Mouse (Mus musculus) intestine, embryonic 16.5 days (tissue): Measurements from ENCODE around the gene Slc7a11. TPM values are rescaled to one million over a fixed set of nuclear protein-coding genes. Genes with fewer than 3 reads are reported as not detected.

Experiments used
- ATAC-seq: fragments of 200-750 bp; cut with Nextera tagmentation; 2 replicates; pipeline ENCODE4 v1.8.0; 2017; ENCODE audit warnings: moderate TSS enrichment, moderate library complexity
- H3K27ac ChIP-seq: fragments of 300-500 bp; sonication (generic); 2 replicates; pipeline ENCODE4 v1.5.1; 2014; ENCODE audit warnings: mild to moderate bottlenecking, low read length
- H3K27me3 ChIP-seq: fragments of 300-500 bp; sonication (generic); replicated peaks from 2 replicates; pipeline ENCODE4 v1.6.1; 2014; ENCODE audit warnings: low read length, control low read depth, mixed read lengths; ENCODE audit not compliant: control insufficient read depth, insufficient read depth
- H3K36me3 ChIP-seq: fragments of 300-500 bp; sonication (generic); 2 replicates; pipeline ENCODE4 v1.6.1; 2014; ENCODE audit warnings: low read length, control low read depth; ENCODE audit not compliant: control insufficient read depth, insufficient read depth
- H3K4me1 ChIP-seq: fragments of 300-500 bp; sonication (generic); 2 replicates; pipeline ENCODE4 v1.6.1; 2014; ENCODE audit warnings: low read length, control low read depth, mixed read lengths; ENCODE audit not compliant: control insufficient read depth, insufficient read depth
- H3K4me2 ChIP-seq: fragments of 300-500 bp; sonication (generic); 2 replicates; pipeline ENCODE4 v1.6.1; 2014; ENCODE audit warnings: low read depth, low read length, control low read depth
- H3K4me3 ChIP-seq: fragments of 300-500 bp; sonication (generic); 2 replicates; pipeline ENCODE4 v1.5.1; 2014; ENCODE audit warnings: mild to moderate bottlenecking, low read length
- H3K9ac ChIP-seq: fragments of 300-500 bp; sonication (generic); 2 replicates; pipeline ENCODE4 v1.6.1; 2014; ENCODE audit warnings: low read depth, low read length
- H3K9me3 ChIP-seq: fragments of 300-500 bp; sonication (generic); 2 replicates; pipeline ENCODE4 v1.6.1; 2016; ENCODE audit warnings: low read length, control low read depth; ENCODE audit not compliant: control insufficient read depth
- WGBS: fragments of 180-500 bp; shearing (Covaris S2); extraction: QIAGEN DNeasy Blood & Tissue Kit; methylation state at CpG from one replicate; pipeline ENCODE4 v1.1.7; 2014; 5-methylcytosine and 5-hydroxymethylcytosine counted together
- polyA plus RNA-seq: library from polyadenylated mRNA; unstranded; fragments of >200 nt; fragmentation: Nextera tagmentation; extraction: Ambion mirVana; gene quantifications from 2 replicates; pipeline ENCODE4 v1.2.1, GENCODE M21; 2015

Gene Slc7a11
- polyA plus RNA-seq, 1 experiment from 2014 or later, result 0.18 TPM

DNA sequence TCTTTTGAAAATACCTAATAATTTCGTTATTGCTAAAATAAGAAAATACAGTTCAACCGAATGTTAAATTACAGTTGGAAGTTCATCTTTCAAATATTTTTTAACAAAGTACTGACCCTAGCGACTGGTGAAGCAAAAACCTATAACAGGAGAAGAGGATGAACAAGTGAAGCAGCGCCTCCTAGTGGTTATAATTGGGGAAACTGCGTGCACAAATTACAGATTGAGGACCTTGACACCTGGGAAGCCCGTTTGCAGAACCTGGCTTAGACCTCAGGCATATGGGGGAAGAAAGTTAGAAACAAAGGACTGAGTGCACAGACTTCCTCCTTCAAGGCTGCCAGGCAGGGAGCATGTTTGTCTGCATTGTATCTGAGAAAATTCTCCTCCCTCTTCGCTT, 366.4 kb downstream of the Slc7a11 start:
- Histone ChIP-seq H3K9me3 (no peaks in the 10 kb centered on the region), H3K36me3 (no peaks in the 10 kb centered on the region), H3K27ac (no peak overlapping the region), H3K4me1 (no peaks in the 10 kb centered on the region), H3K4me2 (no peak overlapping the region), H3K9ac (no peak overlapping the region), H3K4me3 (no peak overlapping the region), H3K27me3 (no peaks in the 10 kb centered on the region)
- 21% methylated on average over 7 of the region's 7 CpGs for WGBS
- ATAC-seq, result no peak

- 85% methylated on average over 4 of the region's 4 CpGs for WGBS
- ATAC-seq, result no peak
These were observed 380.0 kb downstream of the Slc7a11 start for GRCm38 (mm10) chr3:50063396-50063795.

DNA sequence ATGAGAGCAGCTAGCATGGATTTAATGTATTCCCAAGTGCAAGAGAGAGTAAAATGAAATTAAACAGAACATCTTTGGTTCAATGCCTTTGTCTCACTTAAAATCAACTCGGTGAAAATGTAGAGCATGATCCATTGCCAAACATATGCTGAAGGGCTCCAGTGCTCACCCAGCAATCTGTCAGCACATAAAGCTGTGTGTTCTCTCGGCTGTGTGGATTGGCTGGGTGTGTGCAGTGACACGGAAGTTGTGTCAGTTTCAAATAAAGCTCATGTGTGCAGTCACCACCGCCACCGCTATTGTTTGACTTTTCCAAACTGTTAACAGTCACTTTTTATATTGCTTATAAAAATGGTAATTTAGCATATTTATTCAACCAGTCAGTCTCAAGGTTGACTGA, 398.7 kb downstream of the Slc7a11 start:
- no peaks in the 10 kb centered on the region for H3K36me3 ChIP-seq
- no peak overlapping the region for H3K4me2 ChIP-seq
- no peak overlapping the region for H3K27ac ChIP-seq
- H3K4me3 ChIP-seq, result no peak overlapping the region
- H3K9me3 ChIP-seq, result no peaks in the 10 kb centered on the region
- H3K27me3 ChIP-seq, result no peaks in the 10 kb centered on the region
- 50% methylated on average over 5 of the region's 5 CpGs for WGBS
- no peaks in the 10 kb centered on the region for H3K4me1 ChIP-seq
- H3K9ac ChIP-seq, result no peak overlapping the region
- no peak for ATAC-seq

More at GRCm38 (mm10) chr3:50063396-50063795, 380.0 kb downstream of the Slc7a11 start:
- H3K27ac ChIP-seq, result no peak overlapping the region
- H3K4me2 ChIP-seq, result no peak overlapping the region
- no peaks in the 10 kb centered on the region for H3K36me3 ChIP-seq
- H3K9ac ChIP-seq, result no peak overlapping the region
- no peaks in the 10 kb centered on the region for H3K27me3 ChIP-seq
- no peaks in the 10 kb centered on the region for H3K9me3 ChIP-seq
- no peak overlapping the region for H3K4me3 ChIP-seq
- H3K4me1 ChIP-seq, result no peaks in the 10 kb centered on the region

DNA sequence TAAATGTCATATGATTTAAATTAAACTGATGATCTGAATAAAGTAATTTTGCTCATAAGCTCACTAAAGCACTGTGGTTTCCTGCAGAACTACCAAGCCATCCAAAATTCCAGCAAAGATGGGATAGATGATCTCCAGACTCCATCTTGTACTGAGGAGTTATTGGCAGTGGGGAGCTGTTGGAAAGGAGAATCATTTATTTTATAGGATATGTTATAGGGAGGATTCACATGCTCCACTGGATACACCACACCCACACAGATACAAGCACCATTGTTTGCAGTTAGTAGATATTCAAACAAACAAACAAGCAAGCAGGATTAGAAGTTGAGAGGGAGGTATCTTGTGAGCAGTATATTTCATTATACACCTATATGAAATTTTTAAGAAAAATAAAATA, 399.3 kb downstream of the Slc7a11 start:
- no peak overlapping the region for H3K4me3 ChIP-seq
- no peak overlapping the region for H3K27ac ChIP-seq

GRCm38 (mm10) chr3:50041141-50041540, 402.3 kb downstream of the Slc7a11 start:
- ATAC-seq, result no peak
- Histone ChIP-seq H3K9ac (no peak overlapping the region), H3K27me3 (no peaks in the 10 kb centered on the region), H3K4me2 (no peak overlapping the region), H3K27ac (no peak overlapping the region), H3K4me3 (no peak overlapping the region), H3K4me1 (no peaks in the 10 kb centered on the region), H3K9me3 (no peaks in the 10 kb centered on the region), H3K36me3 (no peaks in the 10 kb centered on the region)
- 91% methylated on average over 2 of the region's 2 CpGs for WGBS

More for the DNA sequence above, 399.3 kb downstream of the Slc7a11 start:
- no peak for ATAC-seq
- H3K27me3 ChIP-seq, result no peaks in the 10 kb centered on the region
- H3K4me1 ChIP-seq, result no peaks in the 10 kb centered on the region
- H3K9me3 ChIP-seq, result no peaks in the 10 kb centered on the region
- no peaks in the 10 kb centered on the region for H3K36me3 ChIP-seq
- no peak overlapping the region for H3K9ac ChIP-seq
- H3K4me2 ChIP-seq, result no peak overlapping the region

GRCm38 (mm10) chr3:50035875-50036528, 407.4 kb downstream of the Slc7a11 start:
- Histone ChIP-seq H3K4me2 (no peak overlapping the region), H3K4me1 (no peaks in the 10 kb centered on the region), H3K36me3 (no peaks in the 10 kb centered on the region), H3K4me3 (no peak overlapping the region), H3K9me3 (no peaks in the 10 kb centered on the region), H3K9ac (no peak overlapping the region), H3K27me3 (no peaks in the 10 kb centered on the region), H3K27ac (no peak overlapping the region)
- WGBS, result 64% methylated on average over 9 of the region's 9 CpGs
- no peak for ATAC-seq

DNA sequence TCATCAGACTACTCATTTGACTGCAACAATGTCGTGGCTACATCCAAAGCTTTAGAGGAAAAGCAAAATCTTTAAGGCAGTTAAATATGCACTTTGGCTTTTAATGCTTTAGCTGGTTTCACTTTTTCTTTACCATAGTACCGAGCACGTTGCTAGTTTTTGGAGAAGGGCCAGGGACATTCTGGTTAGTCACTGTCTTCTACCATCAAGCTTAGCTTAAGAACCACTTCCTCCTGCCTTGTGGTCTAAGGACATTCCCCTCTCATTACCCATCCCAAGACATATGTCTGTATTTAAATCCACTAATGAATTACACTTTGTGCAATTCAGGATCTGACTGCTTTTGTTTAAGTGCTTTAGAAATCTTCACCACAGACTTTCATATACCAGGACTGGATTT, 410.1 kb downstream of the Slc7a11 start:
- 52% methylated on average over 3 of the region's 3 CpGs for WGBS
- Histone ChIP-seq H3K4me3 (no peak overlapping the region), H3K36me3 (no peaks in the 10 kb centered on the region), H3K9me3 (no peaks in the 10 kb centered on the region), H3K27ac (no peak overlapping the region), H3K27me3 (no peaks in the 10 kb centered on the region), H3K4me1 (no peaks in the 10 kb centered on the region), H3K4me2 (no peak overlapping the region), H3K9ac (no peak overlapping the region)
- ATAC-seq, result no peak

GRCm38 (mm10) chr3:50026039-50026438, 417.4 kb downstream of the Slc7a11 start:
- Histone ChIP-seq H3K4me2 (no peak overlapping the region), H3K9ac (no peak overlapping the region), H3K4me1 (no peaks in the 10 kb centered on the region), H3K9me3 (no peaks in the 10 kb centered on the region), H3K36me3 (no peaks in the 10 kb centered on the region), H3K27me3 (no peaks in the 10 kb centered on the region), H3K4me3 (no peak overlapping the region), H3K27ac (no peak overlapping the region)
- WGBS, result 41% methylated on average over 5 of the region's 5 CpGs
- peak; percentile 79 for ATAC-seq

DNA sequence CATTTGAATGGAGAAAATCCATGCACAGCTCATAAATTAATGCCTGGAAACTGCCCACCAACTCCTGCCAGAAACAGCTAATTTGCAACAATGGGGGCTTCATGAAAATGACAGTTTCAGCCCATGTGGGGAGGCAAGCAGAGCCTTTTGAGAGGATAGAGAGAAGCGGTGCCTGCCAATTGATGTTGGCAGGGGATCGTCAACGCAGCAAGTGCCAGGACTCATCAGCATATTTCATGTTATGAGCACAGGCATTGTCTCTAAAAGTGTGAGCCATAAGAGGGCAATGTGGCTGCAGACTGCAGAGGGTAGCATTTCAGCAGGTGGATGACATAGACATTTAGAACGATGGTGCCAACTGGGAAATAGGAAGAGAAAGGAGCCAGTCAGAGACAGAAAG, 429.0 kb downstream of the Slc7a11 start:
- Histone ChIP-seq H3K9me3 (no peaks in the 10 kb centered on the region), H3K4me3 (no peak overlapping the region), H3K4me1 (0 out of 2 replicates have a peak, but pooled peaks cover 2% of the 10 kb centered on the region), H3K27ac (no peak overlapping the region), H3K27me3 (no peaks in the 10 kb centered on the region), H3K4me2 (no peak overlapping the region), H3K36me3 (no peaks in the 10 kb centered on the region), H3K9ac (no peak overlapping the region)
- ATAC-seq, result no peak
- 71% methylated on average over 4 of the region's 4 CpGs for WGBS

GRCm38 (mm10) chr3:50012012-50012411, 431.4 kb downstream of the Slc7a11 start:
- WGBS, result 36% methylated on average over 3 of the region's 3 CpGs
- Histone ChIP-seq H3K27ac (no peak overlapping the region), H3K9ac (no peak overlapping the region), H3K9me3 (no peaks in the 10 kb centered on the region), H3K36me3 (no peaks in the 10 kb centered on the region), H3K27me3 (no peaks in the 10 kb centered on the region), H3K4me2 (no peak overlapping the region), H3K4me1 (0 out of 2 replicates have a peak, but pooled peaks cover 2% of the 10 kb centered on the region), H3K4me3 (no peak overlapping the region)
- 0 out of 2 replicates have a peak, but pooled peaks have one; percentile 31 for ATAC-seq
